Mouse (Mus musculus) myocyte (in vitro differentiated cells): ENCODE results near the gene Camk2d.

Experiments used
- CEBPB ChIP-seq: IDR thresholded peaks from 2 replicates; pipeline ENCODE4 v1.6.1; 2011; ENCODE audit warnings: mild to moderate bottlenecking, moderate library complexity; ENCODE audit not compliant: poor library complexity, insufficient read depth, severe bottlenecking
- E2F4 ChIP-seq: IDR thresholded peaks from one replicate; pipeline ENCODE4 v1.6.1; 2011; ENCODE audit warnings: mild to moderate bottlenecking, control low read depth, moderate library complexity; ENCODE audit not compliant: insufficient read depth
- MAX ChIP-seq: IDR thresholded peaks from one replicate; pipeline ENCODE4 v1.6.1; 2011; ENCODE audit warnings: low read depth, mild to moderate bottlenecking, control low read depth
- MYOD1 ChIP-seq, 3 experiments: IDR thresholded peaks; one replicate each; pipeline ENCODE4 v1.6.1; 2011; ENCODE audit warnings: control low read depth in 2 of 3, low read depth in 2 of 3, mild to moderate bottlenecking in 2 of 3, moderate library complexity in 1 of 3; ENCODE audit not compliant: insufficient read length in 2 of 3, control insufficient read depth in 1 of 3
- POLR2A ChIP-seq: IDR thresholded peaks from one replicate; pipeline ENCODE4 v1.6.1; 2011; ENCODE audit warnings: low read depth, mild to moderate bottlenecking, control low read depth, moderate library complexity; ENCODE audit not compliant: insufficient read length
- POLR2AphosphoS2 ChIP-seq: IDR thresholded peaks from one replicate; pipeline ENCODE4 v1.6.1; 2011; ENCODE audit warnings: low read depth, control low read depth; ENCODE audit not compliant: insufficient read length
- TCF12 ChIP-seq: IDR thresholded peaks from one replicate; pipeline ENCODE4 v1.6.1; 2011; ENCODE audit warnings: mild to moderate bottlenecking, control low read depth; ENCODE audit not compliant: poor library complexity, insufficient read depth, severe bottlenecking
- USF1 ChIP-seq: IDR thresholded peaks from one replicate; pipeline ENCODE4 v1.6.1; 2011; ENCODE audit warnings: low read depth, mild to moderate bottlenecking, control low read depth, moderate library complexity

DNA sequence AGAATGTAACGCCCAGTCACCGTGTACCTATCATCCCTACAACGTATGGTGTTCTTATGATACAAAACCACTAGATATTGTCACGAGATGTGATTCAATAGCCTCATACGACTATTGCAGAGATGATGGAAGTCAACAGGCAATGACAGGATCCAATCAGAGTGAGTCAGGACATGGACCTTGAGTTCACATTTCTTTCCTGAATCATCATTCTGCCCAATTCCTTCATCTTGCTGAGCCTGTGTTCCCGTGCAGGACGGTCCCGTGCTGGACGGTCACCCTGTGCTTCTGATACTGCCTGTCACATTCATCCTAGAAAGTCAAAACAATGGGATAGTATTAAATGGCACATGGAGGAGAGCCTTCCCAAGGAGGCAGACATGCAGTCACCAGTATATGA, 181.0 kb downstream of the Camk2d start:
- TF ChIP-seq E2F4 = no peak
- TF ChIP-seq MYOD1 (IDR thresholded peaks at IDR 0.05; ENCODE audit: control insufficient read depth in 1 of 3, insufficient read length in 2 of 3, low read depth in 2 of 3) = no peak
- no peak for TF ChIP-seq TCF12
- no peak for TF ChIP-seq MAX
- TF ChIP-seq POLR2A = no peak
- TF ChIP-seq USF1 = no peak
- TF ChIP-seq CEBPB = no peak
- TF ChIP-seq POLR2AphosphoS2 = no peak
